Mouse (Mus musculus) embryonic fibroblast, embryonic 13.5 days (primary cell): ENCODE data around the gene Maml1.

Source experiments
- CTCF ChIP-seq: IDR thresholded peaks from 2 replicates; pipeline ENCODE4 v1.5.1; 2011; ENCODE audit warnings: mild to moderate bottlenecking, control low read depth, low read length, moderate library complexity, borderline replicate concordance; ENCODE audit not compliant: insufficient read depth
- POLR2A ChIP-seq: IDR thresholded peaks from 2 replicates; pipeline ENCODE4 v1.6.1; 2011; ENCODE audit warnings: low read depth, mild to moderate bottlenecking, control low read depth, low read length, moderate library complexity

DNA sequence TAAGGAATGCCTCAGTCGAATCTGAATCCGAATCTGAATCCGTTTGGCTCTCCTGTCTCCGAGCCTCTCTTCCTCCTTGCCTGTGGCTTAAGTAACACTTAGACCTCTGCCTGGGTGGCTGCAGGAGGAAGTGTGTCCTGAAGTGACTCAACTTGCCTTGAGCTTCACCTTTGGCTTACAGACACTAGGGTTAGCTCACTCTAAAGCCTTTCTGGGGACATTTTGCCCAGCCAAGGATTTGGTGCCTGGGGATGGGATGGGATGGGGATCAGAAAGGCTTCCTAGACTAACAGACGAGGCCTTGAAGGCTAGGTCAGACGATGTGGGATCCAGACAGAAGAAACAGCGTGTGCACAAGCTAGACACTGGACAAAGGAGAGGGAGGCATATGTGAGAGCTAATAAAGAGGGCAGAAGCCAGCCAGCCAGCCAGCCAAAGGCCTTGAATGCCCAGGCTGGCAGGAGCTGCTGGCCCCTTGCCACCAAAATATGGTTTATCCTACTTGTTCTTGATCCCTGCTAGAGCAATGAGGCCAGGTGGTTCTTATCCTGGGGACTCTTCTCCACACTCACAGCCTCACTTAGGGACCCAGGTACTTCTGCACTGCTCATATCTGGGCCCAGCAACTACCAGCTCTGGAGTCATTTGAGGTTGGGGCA is 62.7 kb downstream of the Maml1 start:
- TF ChIP-seq CTCF (no peak), POLR2A (no peak)
